Mouse (Mus musculus) effector memory CD4-positive, alpha-beta T cell, adult 5 months (primary cell): ENCODE measurements around the gene Xkr7. TPM values are rescaled to one million over a fixed set of nuclear protein-coding genes. Genes with fewer than 3 reads are reported as not detected.

Experiments used
- polyA plus RNA-seq: library from polyadenylated mRNA; unstranded; fragments of 100-300 nt; shearing (Covaris generic); gene quantifications from one replicate; pipeline ENCODE4 v1.2.1, GENCODE M21; 2017

Gene Xkr7
- not detected for polyA plus RNA-seq

GRCm38 (mm10) chr2:153031126-153032082 is at the start of gene Xkr7:
Xkr7 (plus strand) TSS chr2:153031852.

DNA sequence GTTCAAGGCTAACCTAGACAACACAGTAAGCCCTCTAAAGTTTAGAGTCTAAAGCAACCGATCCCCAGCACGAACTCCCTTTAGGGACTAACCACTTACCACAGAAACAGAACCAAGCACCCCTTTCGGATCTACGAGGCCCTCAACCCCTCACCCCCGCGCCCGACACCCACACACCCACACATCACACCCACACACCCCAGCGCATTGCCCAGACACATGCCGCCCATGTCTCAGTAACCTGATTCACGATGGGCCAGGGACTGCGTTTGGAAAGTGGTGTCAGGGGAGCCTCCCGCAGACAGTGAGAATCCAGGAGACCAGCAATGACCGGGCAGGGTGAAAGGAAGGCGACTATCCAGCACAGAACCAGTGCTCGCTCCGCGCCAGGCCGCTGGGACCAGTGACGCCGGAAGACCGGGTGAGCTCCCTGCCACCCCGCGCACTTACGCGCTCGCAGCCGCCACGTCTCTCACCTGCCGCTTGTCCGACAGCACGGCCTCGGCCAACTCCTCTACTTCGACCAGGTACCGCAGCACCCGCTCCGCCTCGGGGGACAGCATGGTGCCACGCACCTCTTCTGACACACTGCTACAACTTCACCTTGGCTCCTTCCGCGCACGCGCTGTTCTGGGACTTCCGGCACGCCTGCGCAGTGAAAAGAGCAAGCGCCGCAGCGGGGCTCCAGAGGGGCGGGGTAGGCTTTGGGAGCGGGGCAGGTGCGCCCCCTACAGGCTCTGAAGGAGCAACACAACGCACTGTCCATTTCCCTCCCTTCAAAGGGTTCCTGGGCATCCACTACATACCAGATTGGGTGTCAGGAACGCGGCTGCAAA is 16.7 kb upstream of the Xkr7 start, which contains the start of gene Pdrg1:
Gene Pdrg1 (minus strand): TSS at position 670 of the 836 bp plus-strand sequence.

GRCm38 (mm10) chr2:153065747-153066508 is 34.3 kb downstream of the Xkr7 start, which contains the start of gene Ccm2l:
Ccm2l (plus strand) TSS chr2:153065955.

Other genes with a start within 250 kb of the Xkr7 start
- gene Bcl2l1, start 200.1 kb upstream of the Xkr7 start, polyA plus RNA-seq: 68.9 TPM
- 0.49 TPM for gene Tpx2, start 183.9 kb upstream of the Xkr7 start, polyA plus RNA-seq
- not detected for gene Mylk2, start 120.5 kb upstream of the Xkr7 start, polyA plus RNA-seq
- not detected for gene Foxs1, start 98.6 kb upstream of the Xkr7 start, polyA plus RNA-seq
- not detected for gene Dusp15, start 80.2 kb upstream of the Xkr7 start, polyA plus RNA-seq
- gene Ttll9, start 69.4 kb upstream of the Xkr7 start, polyA plus RNA-seq: not detected
- 80.7 TPM for gene Pdrg1, start 16.4 kb upstream of the Xkr7 start, polyA plus RNA-seq
- gene Ccm2l, start 34.1 kb downstream of the Xkr7 start, polyA plus RNA-seq: not detected
- gene Hck, start 76.6 kb downstream of the Xkr7 start, polyA plus RNA-seq: not detected
- gene Tm9sf4, start 129.5 kb downstream of the Xkr7 start, polyA plus RNA-seq: 45.9 TPM
- 8.6 TPM for gene Tspyl3, start 193.6 kb downstream of the Xkr7 start, polyA plus RNA-seq
- 12.9 TPM for gene Plagl2, start 209.6 kb downstream of the Xkr7 start, polyA plus RNA-seq
- 10.1 TPM for gene Pofut1, start 209.7 kb downstream of the Xkr7 start, polyA plus RNA-seq